Comparison of ENCODE assay signal across 24 mouse cellular contexts in genomic region chr3:100805925-100806324, GRCm38 (mm10). TPM values are rescaled to one million over a fixed set of nuclear protein-coding genes. Genes with fewer than 3 reads are reported as not detected.
"Had no signal": no experiment of that assay in that cellular context is flagged by ENCODE, and none has a peak within 500 bp of the region (broad histone marks: within the 10 kb centered on the region; RNA-seq: fewer than 3 reads in every experiment).

No protein-coding gene starts in this region.

- H3K27ac ChIP-seq: limb, embryonic 12.5 days; limb, embryonic 15.5 days; liver, embryonic 14.5 days; midbrain, embryonic 12.5 days; midbrain, embryonic 15.5 days; neural tube, embryonic 12.5 days; neural tube, embryonic 15.5 days; stomach, postnatal 0 days had no signal

- DNase-seq: kidney, adult 9 months; kidney, postnatal 14 days; kidney, postnatal 4 days; left cerebral cortex, postnatal 4 days; liver, postnatal 0 days; lung, embryonic 14.5 days; right cerebral cortex, adult 18-20 months; right cerebral cortex, postnatal 14 days; right cerebral cortex, postnatal 4 days; thymus, adult 2 months; thymus, postnatal 14 days; thymus, postnatal 4 days had no signal

- H3K4me1 ChIP-seq: megakaryocyte, embryonic 14.5 days; midbrain, embryonic 12.5 days; midbrain, embryonic 15.5 days; neural tube, embryonic 12.5 days; neural tube, embryonic 15.5 days had no signal

- ATAC-seq: liver, postnatal 0 days; midbrain, embryonic 15.5 days had no signal

- H3K4me3 ChIP-seq: limb, embryonic 12.5 days; limb, embryonic 15.5 days; megakaryocyte, embryonic 14.5 days; midbrain, embryonic 12.5 days; midbrain, embryonic 15.5 days; neural tube, embryonic 12.5 days; neural tube, embryonic 15.5 days had no signal

- H3K4me2 ChIP-seq: limb, embryonic 12.5 days; limb, embryonic 15.5 days; liver, embryonic 11.5 days; lung, embryonic 14.5 days; midbrain, embryonic 12.5 days; midbrain, embryonic 15.5 days; neural tube, embryonic 12.5 days; neural tube, embryonic 15.5 days had no signal

- H3K9ac ChIP-seq: limb, embryonic 12.5 days; limb, embryonic 15.5 days; liver, embryonic 14.5 days; liver, postnatal 0 days; lung, embryonic 14.5 days; midbrain, embryonic 12.5 days; midbrain, embryonic 15.5 days; neural tube, embryonic 12.5 days; neural tube, embryonic 15.5 days had no signal

- H3K27me3 ChIP-seq: limb, embryonic 12.5 days; limb, embryonic 15.5 days; midbrain, embryonic 12.5 days; midbrain, embryonic 15.5 days; neural tube, embryonic 12.5 days; neural tube, embryonic 15.5 days had no signal

- H3K9me3 ChIP-seq: limb, embryonic 12.5 days; limb, embryonic 15.5 days; megakaryocyte, embryonic 14.5 days; midbrain, embryonic 12.5 days; midbrain, embryonic 15.5 days; neural tube, embryonic 12.5 days; neural tube, embryonic 15.5 days had no signal

- H3K36me3 ChIP-seq: limb, embryonic 12.5 days; limb, embryonic 15.5 days; midbrain, embryonic 12.5 days; midbrain, embryonic 15.5 days; neural tube, embryonic 12.5 days; neural tube, embryonic 15.5 days had no signal

RNA-seq across cellular contexts. Expression of gene Vtcn1, which starts 19.3 kb away (rescaled TPM):
- total RNA-seq: layer of hippocampus, adult 18-20 months; layer of hippocampus, postnatal 14 days; left cerebral cortex, postnatal 4 days had no signal
- polyA plus RNA-seq: limb, embryonic 12.5 days; liver, embryonic 11.5 days; liver, embryonic 14.5 days; midbrain, embryonic 15.5 days; neural tube, embryonic 12.5 days; neural tube, embryonic 15.5 days had no signal
